Mouse (Mus musculus) C2C12 (cell line): ENCODE results near the gene Ccdc33.

Experiments
- CTCF ChIP-seq: IDR thresholded peaks from one replicate; pipeline ENCODE4 v1.5.1; 2011; ENCODE audit not compliant: control insufficient read depth, insufficient read depth, insufficient read length
- FOSL1 ChIP-seq: IDR thresholded peaks from one replicate; pipeline ENCODE4 v1.8.0; 2011; ENCODE audit warnings: mild to moderate bottlenecking, low read length; ENCODE audit not compliant: poor library complexity, insufficient read depth, severe bottlenecking

- TF ChIP-seq FOSL1, result no peak
- no peak for TF ChIP-seq CTCF
These were observed 107.6 kb downstream of the Ccdc33 start for GRCm38 (mm10) chr9:58011027-58011426.
